Mouse (Mus musculus): Measurements from ENCODE around the gene Tyk2. TPM values are rescaled to one million over a fixed set of nuclear protein-coding genes. Genes with fewer than 3 reads are reported as not detected.

The Tyk2 gene
- total RNA-seq, 2 experiments from 2014 or later = 12.7 to 14.0 TPM

- no peak for DNase-seq (ENCODE audit: low spot score in 2 of 2)
These were observed 63.9 kb downstream of the Tyk2 start, which contains the start of gene Zglp1 for GRCm38 (mm10) chr9:21067006-21067684. Gene Zglp1 (minus strand): TSS chr9:21067093.

- peak in 1 of 2 experiments; percentile 34 for DNase-seq (ENCODE audit: low spot score in 2 of 2)
These were observed 68.1 kb downstream of the Tyk2 start for GRCm38 (mm10) chr9:21062928-21063327.

Small RNAs within 50 kb of the gene (microRNA-seq; reads per million reads assigned to microRNA genes)
- gene Mir7082 = 0.67 to 0.98 reads per million in 2 experiments

Other genes with a start within 250 kb of the Tyk2 start
- gene Ppan, start 243.1 kb downstream of the Tyk2 start, total RNA-seq (2021) = 10 to 100 TPM; 28.9 to 35.8 TPM
- gene Eif3g, start 232.6 kb downstream of the Tyk2 start, total RNA-seq (2021) = 100 to 1,000 TPM; 137 to 144 TPM
- 10 to 100 TPM; 47.4 to 52.1 TPM for gene Dnmt1, start 171.4 kb downstream of the Tyk2 start, total RNA-seq (2021)
- 1 to 10 TPM; 3.1 to 4.1 TPM for gene S1pr2, start 154.5 kb downstream of the Tyk2 start, total RNA-seq (2021)
- 10 to 100 TPM; 47.2 to 54.4 TPM for gene Mrpl4, start 128.5 kb downstream of the Tyk2 start, total RNA-seq (2021)
- gene Icam1, start 115.3 kb downstream of the Tyk2 start, total RNA-seq (2021) = 1 to 10 TPM; 3.0 to 3.9 TPM
- under 1 TPM in 1 of 2 experiments, not detected in 1; 0.56 TPM for gene Icam4, start 101.9 kb downstream of the Tyk2 start, total RNA-seq (2021)
- 100 to 1,000 TPM; 256 to 261 TPM for gene Icam5, start 99.2 kb downstream of the Tyk2 start, total RNA-seq (2021)
- 1 to 10 TPM; 1.7 to 2.4 TPM for gene Zglp1, start 64.2 kb downstream of the Tyk2 start, total RNA-seq (2021)
- gene Gm49373, start 58.1 kb downstream of the Tyk2 start, total RNA-seq (2021) = 1 to 10 TPM; 1.4 to 1.5 TPM
- 10 to 100 TPM; 53.7 to 55.2 TPM for gene Fdx1l, start 57.6 kb downstream of the Tyk2 start, total RNA-seq (2021)
- gene Gm38431, start 39.2 kb downstream of the Tyk2 start, total RNA-seq (2021) = 1 to 10 TPM; 2.4 to 3.4 TPM
- gene Raver1, start 39.2 kb downstream of the Tyk2 start, total RNA-seq (2021) = 10 to 100 TPM; 36.1 to 37.6 TPM
- gene Cdc37, start 18.7 kb upstream of the Tyk2 start, total RNA-seq (2021) = 100 to 1,000 TPM; 136 to 139 TPM
- gene Pde4a, start 34.5 kb upstream of the Tyk2 start, total RNA-seq (2021) = 10 to 100 TPM; 58.9 to 59.5 TPM
- 10 to 100 TPM; 51.7 to 56.5 TPM for gene Keap1, start 108.1 kb upstream of the Tyk2 start, total RNA-seq (2021)
- 1 to 10 TPM; 2.4 to 3.0 TPM for gene S1pr5, start 117.2 kb upstream of the Tyk2 start, total RNA-seq (2021)
- 10 to 100 TPM; 28.8 to 29.4 TPM for gene Atg4d, start 134.1 kb upstream of the Tyk2 start, total RNA-seq (2021)
- 10 to 100 TPM; 37.7 to 39.2 TPM for gene Kri1, start 156.7 kb upstream of the Tyk2 start, total RNA-seq (2021)
- 10 to 100 TPM; 66.7 to 69.5 TPM for gene Cdkn2d, start 160.2 kb upstream of the Tyk2 start, total RNA-seq (2021)
- gene Ap1m2, start 181.1 kb upstream of the Tyk2 start, total RNA-seq (2021) = 1 to 10 TPM in 1 of 2 experiments, under 1 TPM in 1; 0.45 to 1.3 TPM
- gene Slc44a2, start 189.5 kb upstream of the Tyk2 start, total RNA-seq (2021) = 10 to 100 TPM; 62.2 to 63.6 TPM
- 10 to 100 TPM; 92.4 to 96.7 TPM for gene Ilf3, start 236.6 kb upstream of the Tyk2 start, total RNA-seq (2021)

Data from layer of hippocampus, postnatal 10 days (tissue).